Mouse (Mus musculus): ENCODE measurements around the gene Bag6. TPM values are rescaled to one million over a fixed set of nuclear protein-coding genes. Genes with fewer than 3 reads are reported as not detected.

Gene Bag6
- polyA plus RNA-seq, 1 experiment from 2014 or later = 51.2 TPM

DNA sequence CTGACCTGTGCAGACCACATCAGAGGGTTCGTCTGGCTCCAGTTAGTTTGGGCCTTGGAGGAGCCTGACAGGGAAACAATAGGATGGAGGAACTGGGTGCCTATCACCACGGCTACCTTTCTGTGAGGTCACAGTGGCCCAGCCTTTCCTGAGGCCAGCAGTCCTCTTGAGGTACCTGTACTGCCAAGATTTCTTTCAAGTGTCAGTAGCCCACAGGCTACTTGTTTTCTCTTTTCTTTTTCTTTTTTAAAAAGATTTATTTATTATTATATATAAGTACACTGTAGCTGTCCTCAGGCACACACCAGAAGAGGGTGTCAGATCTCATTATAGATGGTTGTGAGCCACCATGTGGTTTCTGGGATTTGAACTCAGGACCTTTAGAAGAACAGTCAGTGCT is 41.0 kb downstream of the Bag6 start, which contains the start of gene Aif1:
Gene Aif1 (minus strand): TSS at position 101 of the 400 bp plus-strand sequence.
- H3K4me3 ChIP-seq = no peak within 1 kb of the TSS
- no peaks in the 10 kb centered on the region for H3K4me1 ChIP-seq
- H3K4me2 ChIP-seq = no peak within 1 kb of the TSS
- no peaks in the 10 kb centered on the region for H3K9me3 ChIP-seq
- H3K9ac ChIP-seq = no peak within 1 kb of the TSS
- H3K27me3 ChIP-seq = no peaks in the 10 kb centered on the region
- no peak within 1 kb of the TSS for H3K27ac ChIP-seq
- no peak for ATAC-seq (ENCODE audit: borderline replicate concordance, extremely low read depth, low FRiP score, low TSS enrichment)
- WGBS = 33% methylated on average over 2 of the region's 2 CpGs
- H3K36me3 ChIP-seq = no peaks in the 10 kb centered on the region

DNA sequence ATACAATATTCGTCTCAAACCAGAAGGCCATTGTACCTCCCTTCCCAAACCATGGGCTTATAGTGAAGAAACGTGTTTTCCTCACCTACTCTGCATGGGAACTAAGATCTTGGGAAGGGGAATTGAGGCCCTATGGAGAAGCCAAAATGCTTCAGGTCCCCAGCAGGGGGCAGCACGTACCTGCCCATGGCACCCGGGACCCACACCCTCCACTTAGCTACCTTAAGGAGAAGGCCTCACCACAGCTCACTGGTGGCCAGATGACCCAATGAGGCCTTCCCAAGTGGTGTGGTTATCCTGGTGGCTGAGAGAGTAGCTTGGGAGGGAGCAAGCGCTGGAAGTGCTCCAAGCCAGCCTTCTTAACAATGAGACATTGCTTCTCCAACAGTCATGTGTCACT is 43.5 kb downstream of the Bag6 start:
- 12% methylated on average over 5 of the region's 5 CpGs for WGBS
- ATAC-seq (ENCODE audit: borderline replicate concordance, extremely low read depth, low FRiP score, low TSS enrichment) = peak; percentile 46; the same call in 1 of the 2 replicates

GRCm38 (mm10) chr17:35180093-35180492 is 45.1 kb downstream of the Bag6 start:
- no peak for ATAC-seq (ENCODE audit: borderline replicate concordance, extremely low read depth, low FRiP score, low TSS enrichment)
- H3K36me3 ChIP-seq = no peaks in the 10 kb centered on the region
- no peaks in the 10 kb centered on the region for H3K27me3 ChIP-seq
- WGBS = 81% methylated on average over 5 of the region's 5 CpGs
- no peak overlapping the region for H3K4me3 ChIP-seq
- no peak overlapping the region for H3K4me2 ChIP-seq
- H3K27ac ChIP-seq = no peak overlapping the region
- H3K4me1 ChIP-seq = no peaks in the 10 kb centered on the region
- no peak overlapping the region for H3K9ac ChIP-seq
- H3K9me3 ChIP-seq = no peaks in the 10 kb centered on the region

More for the DNA sequence above, 43.5 kb downstream of the Bag6 start:
- no peak overlapping the region for H3K4me2 ChIP-seq
- H3K27me3 ChIP-seq = no peaks in the 10 kb centered on the region
- H3K9ac ChIP-seq = no peak overlapping the region
- H3K36me3 ChIP-seq = no peaks in the 10 kb centered on the region
- no peaks in the 10 kb centered on the region for H3K9me3 ChIP-seq
- no peaks in the 10 kb centered on the region for H3K4me1 ChIP-seq
- H3K27ac ChIP-seq = no peak overlapping the region
- no peak overlapping the region for H3K4me3 ChIP-seq

GRCm38 (mm10) chr17:35185639-35186611 is 50.9 kb downstream of the Bag6 start:
- Histone ChIP-seq H3K9me3 (no peaks in the 10 kb centered on the region), H3K36me3 (no peaks in the 10 kb centered on the region), H3K9ac (peak overlapping the region; percentile 36), H3K27me3 (no peaks in the 10 kb centered on the region), H3K4me1 (peaks cover 9% of the 10 kb centered on the region), H3K4me3 (peak overlapping the region; percentile 48), H3K4me2 (peak overlapping the region; percentile 62), H3K27ac (peak overlapping the region; percentile 76)
- peak; percentile 66; the same call in 1 of the 2 replicates for ATAC-seq (ENCODE audit: borderline replicate concordance, extremely low read depth, low FRiP score, low TSS enrichment)
- 3% methylated on average over 18 of the region's 18 CpGs for WGBS

DNA sequence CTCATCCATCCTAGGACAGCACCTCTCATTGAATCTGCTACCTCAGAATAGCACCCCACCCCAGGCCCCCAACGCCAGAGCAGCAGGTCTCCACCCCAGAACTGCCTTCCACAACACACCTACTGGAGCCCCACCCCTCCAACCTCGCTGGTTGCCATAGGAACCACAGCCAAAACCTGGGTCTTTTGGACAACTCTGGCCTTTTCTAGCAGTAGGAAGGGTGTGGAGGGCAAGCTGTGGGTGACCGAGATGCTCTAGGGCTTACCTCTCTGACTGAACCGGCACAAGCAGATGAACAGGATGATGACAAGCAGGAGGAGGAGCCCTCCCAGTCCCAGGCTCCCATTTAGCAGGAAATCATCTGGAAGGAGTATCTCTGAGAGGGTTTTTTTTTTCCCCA is 51.7 kb downstream of the Bag6 start:
- Histone ChIP-seq H3K27ac (peak overlapping the region; percentile 76), H3K9ac (no peak overlapping the region), H3K9me3 (no peaks in the 10 kb centered on the region), H3K4me1 (peaks cover 9% of the 10 kb centered on the region), H3K4me3 (peak overlapping the region; percentile 48), H3K4me2 (peak overlapping the region; percentile 62), H3K36me3 (no peaks in the 10 kb centered on the region), H3K27me3 (no peaks in the 10 kb centered on the region)
- WGBS = 1% methylated on average over 4 of the region's 4 CpGs
- 0 out of 2 replicates have a peak, but pooled peaks have one; percentile 36 for ATAC-seq (ENCODE audit: borderline replicate concordance, extremely low read depth, low FRiP score, low TSS enrichment)

- ATAC-seq (ENCODE audit: borderline replicate concordance, extremely low read depth, low FRiP score, low TSS enrichment) = no peak
- Histone ChIP-seq H3K36me3 (no peaks in the 10 kb centered on the region), H3K4me1 (peaks cover 9% of the 10 kb centered on the region), H3K4me3 (no peak overlapping the region), H3K9ac (no peak overlapping the region), H3K27me3 (no peaks in the 10 kb centered on the region), H3K27ac (no peak overlapping the region), H3K4me2 (no peak overlapping the region), H3K9me3 (no peaks in the 10 kb centered on the region)
- 54% methylated on average over 4 of the region's 4 CpGs for WGBS
Observed at GRCm38 (mm10) chr17:35187345-35187744, 52.4 kb downstream of the Bag6 start.

- H3K9me3 ChIP-seq = no peaks in the 10 kb centered on the region
- H3K4me3 ChIP-seq = no peak within 1 kb of the TSS
- no peak for ATAC-seq (ENCODE audit: borderline replicate concordance, extremely low read depth, low FRiP score, low TSS enrichment)
- H3K27ac ChIP-seq = no peak within 1 kb of the TSS
- H3K27me3 ChIP-seq = no peaks in the 10 kb centered on the region
- H3K36me3 ChIP-seq = no peaks in the 10 kb centered on the region
- peaks cover 9% of the 10 kb centered on the region for H3K4me1 ChIP-seq
- no peak within 1 kb of the TSS for H3K9ac ChIP-seq
- 71% methylated on average over 7 of the region's 7 CpGs for WGBS
- no peak within 1 kb of the TSS for H3K4me2 ChIP-seq
Observed at GRCm38 (mm10) chr17:35187959-35188610, 53.1 kb downstream of the Bag6 start, which contains the start of gene Lst1. Lst1 (minus strand) TSS chr17:35188439.

DNA sequence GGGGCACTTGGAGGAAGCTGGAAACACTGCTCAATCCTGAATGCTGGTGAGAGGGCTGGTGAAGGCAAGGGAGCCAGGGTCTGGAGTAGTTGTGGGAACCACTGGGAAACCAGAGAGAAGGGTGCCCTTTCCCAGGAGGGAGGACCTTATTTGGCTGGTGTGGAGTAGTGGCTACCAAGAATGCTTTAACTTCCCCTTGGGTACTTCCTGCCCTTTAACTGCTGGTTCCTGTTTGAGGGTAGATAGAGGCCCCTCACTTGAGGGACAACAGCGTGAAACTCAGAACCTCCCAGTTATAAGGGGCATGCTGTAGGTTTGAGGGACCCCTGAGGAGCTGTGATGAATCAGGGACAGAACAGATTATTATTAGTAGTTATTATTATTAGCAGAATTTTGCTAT is 54.2 kb downstream of the Bag6 start:
- Histone ChIP-seq H3K36me3 (no peaks in the 10 kb centered on the region), H3K4me2 (no peak overlapping the region), H3K4me3 (no peak overlapping the region), H3K9ac (no peak overlapping the region), H3K4me1 (peaks cover 9% of the 10 kb centered on the region), H3K9me3 (no peaks in the 10 kb centered on the region), H3K27me3 (peaks cover 6% of the 10 kb centered on the region; the same call in 1 of the 2 replicates), H3K27ac (no peak overlapping the region)
- WGBS = 41% methylated on average over 1 of the region's 1 CpGs
- no peak for ATAC-seq (ENCODE audit: borderline replicate concordance, extremely low read depth, low FRiP score, low TSS enrichment)

GRCm38 (mm10) chr17:35190096-35190495 is 55.1 kb downstream of the Bag6 start:
- Histone ChIP-seq H3K27ac (no peak overlapping the region), H3K9ac (no peak overlapping the region), H3K9me3 (no peaks in the 10 kb centered on the region), H3K36me3 (no peaks in the 10 kb centered on the region), H3K4me1 (peaks cover 9% of the 10 kb centered on the region), H3K4me2 (no peak overlapping the region), H3K4me3 (no peak overlapping the region), H3K27me3 (peaks cover 15% of the 10 kb centered on the region)
- WGBS = 62% methylated on average over 4 of the region's 4 CpGs
- no peak for ATAC-seq (ENCODE audit: borderline replicate concordance, extremely low read depth, low FRiP score, low TSS enrichment)

DNA sequence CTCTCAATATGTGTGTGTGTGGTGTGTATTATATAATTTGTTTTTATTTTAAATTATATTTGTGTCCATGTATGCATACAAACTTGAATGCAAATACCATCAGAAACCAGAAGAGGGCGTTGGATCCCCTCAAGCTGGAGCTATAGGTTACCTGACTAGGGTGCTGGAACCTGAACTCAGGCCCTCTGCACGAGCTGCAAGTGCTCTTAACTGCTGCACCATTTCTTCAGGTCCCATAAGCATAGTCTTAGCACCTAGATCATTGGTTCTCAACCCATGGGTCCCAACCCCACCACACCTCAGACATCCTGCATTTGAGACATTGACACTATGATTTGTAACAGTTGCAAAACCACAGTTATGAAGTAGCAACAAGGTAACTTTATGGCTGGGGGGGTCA is 56.7 kb downstream of the Bag6 start:
- H3K4me1 ChIP-seq = peaks cover 13% of the 10 kb centered on the region
- no peak overlapping the region for H3K9ac ChIP-seq
- H3K9me3 ChIP-seq = no peaks in the 10 kb centered on the region
- peaks cover 32% of the 10 kb centered on the region for H3K27me3 ChIP-seq
- no peak overlapping the region for H3K27ac ChIP-seq
- H3K4me2 ChIP-seq = no peak overlapping the region
- no peak for ATAC-seq (ENCODE audit: borderline replicate concordance, extremely low read depth, low FRiP score, low TSS enrichment)
- 52% methylated on average over 2 of the region's 2 CpGs for WGBS
- H3K36me3 ChIP-seq = no peaks in the 10 kb centered on the region
- H3K4me3 ChIP-seq = no peak overlapping the region

- 77% methylated on average over 5 of the region's 5 CpGs for WGBS
- no peak overlapping the region for H3K27ac ChIP-seq
- H3K9me3 ChIP-seq = no peaks in the 10 kb centered on the region
- no peak overlapping the region for H3K9ac ChIP-seq
- H3K4me3 ChIP-seq = no peak overlapping the region
- H3K4me2 ChIP-seq = no peak overlapping the region
- H3K36me3 ChIP-seq = no peaks in the 10 kb centered on the region
- peaks cover 40% of the 10 kb centered on the region for H3K27me3 ChIP-seq
- ATAC-seq (ENCODE audit: borderline replicate concordance, extremely low read depth, low FRiP score, low TSS enrichment) = no peak
- peaks cover 13% of the 10 kb centered on the region for H3K4me1 ChIP-seq
Observed at GRCm38 (mm10) chr17:35192924-35193323, 57.9 kb downstream of the Bag6 start.
